Mouse (Mus musculus) T-helper 2 cell (primary cell): ENCODE data around the gene Sh2d4b.

Source experiments
- in situ Hi-C: fragments of 300-600 bp; cut with MboI, MseI; formaldehyde crosslinking; loops from one replicate; pipeline ENCODE4 v1.15.1; 2025; ENCODE audit warnings: high pct_unique_total_duplicates

Gene Sh2d4b

DNA sequence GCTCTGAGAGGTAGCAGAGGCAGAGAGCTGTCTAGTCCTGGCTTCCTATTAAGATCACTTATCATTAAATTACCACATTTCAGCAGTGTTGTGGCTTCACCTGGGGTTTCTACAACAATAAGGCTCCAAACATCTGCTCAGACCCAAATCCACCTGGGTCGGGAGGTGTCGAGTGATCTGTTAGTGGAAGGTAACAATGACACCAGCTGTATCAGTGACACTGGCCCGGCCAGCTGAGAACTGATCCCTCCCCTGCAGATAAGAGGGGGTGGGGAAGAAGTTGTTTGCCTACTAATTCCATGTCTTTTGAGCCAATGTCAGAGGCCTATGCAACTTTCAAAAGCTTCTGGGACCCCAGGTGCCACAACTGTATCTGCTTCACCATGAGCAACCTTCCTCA lies at the start of gene Sh2d4b:
Gene Sh2d4b (minus strand): TSS at position 71 of the 400 bp plus-strand sequence.
- in situ Hi-C loops = no loop called here

GRCm38 (mm10) chr14:40942429-40942828 lies 49.4 kb upstream of the Sh2d4b start:
- in situ Hi-C loops = no loop called here

GRCm38 (mm10) chr14:40938380-40938987 lies 45.4 kb upstream of the Sh2d4b start:
- in situ Hi-C loops = no loop called here

DNA sequence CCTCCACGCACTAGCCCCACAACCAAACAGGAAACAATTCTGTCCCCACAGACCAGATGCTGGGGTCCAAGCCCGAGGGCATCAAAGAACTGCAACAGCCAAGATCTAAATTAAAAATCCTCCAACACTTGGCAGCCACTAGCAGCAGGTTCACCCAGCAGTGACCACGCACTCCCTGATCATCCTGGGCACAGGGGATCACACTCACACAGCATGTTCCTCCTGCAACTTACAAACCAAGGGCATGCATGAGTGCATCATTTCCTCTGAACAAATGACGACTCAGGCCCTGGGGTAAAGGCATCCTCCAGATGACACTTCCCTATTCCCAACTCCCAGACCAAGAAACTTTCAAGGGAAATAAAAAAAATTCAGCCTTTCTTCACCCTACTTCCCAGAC lies 44.0 kb upstream of the Sh2d4b start:
- in situ Hi-C loops = no loop called here

GRCm38 (mm10) chr14:40935481-40935880 lies 42.4 kb upstream of the Sh2d4b start:
- in situ Hi-C loops = no loop called here

GRCm38 (mm10) chr14:40935054-40935453 lies 42.0 kb upstream of the Sh2d4b start:
- in situ Hi-C loops = no loop called here

DNA sequence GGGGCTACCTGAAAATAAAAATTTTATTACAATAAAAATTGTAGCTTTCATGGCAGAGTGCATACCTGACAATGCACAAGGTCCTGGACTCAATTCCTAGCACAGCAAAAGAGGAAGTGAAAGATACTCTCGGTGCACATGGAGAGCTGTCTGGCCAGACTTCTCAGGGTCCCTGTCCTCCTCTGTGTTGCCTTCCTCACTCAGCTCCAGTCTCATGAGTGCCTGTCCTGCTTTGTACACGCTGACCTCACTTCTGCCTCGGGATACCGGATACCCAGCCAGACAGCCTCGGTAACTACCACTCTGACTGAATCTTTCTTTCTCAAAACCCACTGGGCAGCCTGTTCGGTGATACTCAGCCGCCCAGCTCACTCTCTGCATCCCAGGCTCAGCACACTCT lies 40.3 kb upstream of the Sh2d4b start:
- in situ Hi-C loops = no loop called here

GRCm38 (mm10) chr14:40932225-40932624 lies 39.2 kb upstream of the Sh2d4b start:
- in situ Hi-C loops = no loop called here

DNA sequence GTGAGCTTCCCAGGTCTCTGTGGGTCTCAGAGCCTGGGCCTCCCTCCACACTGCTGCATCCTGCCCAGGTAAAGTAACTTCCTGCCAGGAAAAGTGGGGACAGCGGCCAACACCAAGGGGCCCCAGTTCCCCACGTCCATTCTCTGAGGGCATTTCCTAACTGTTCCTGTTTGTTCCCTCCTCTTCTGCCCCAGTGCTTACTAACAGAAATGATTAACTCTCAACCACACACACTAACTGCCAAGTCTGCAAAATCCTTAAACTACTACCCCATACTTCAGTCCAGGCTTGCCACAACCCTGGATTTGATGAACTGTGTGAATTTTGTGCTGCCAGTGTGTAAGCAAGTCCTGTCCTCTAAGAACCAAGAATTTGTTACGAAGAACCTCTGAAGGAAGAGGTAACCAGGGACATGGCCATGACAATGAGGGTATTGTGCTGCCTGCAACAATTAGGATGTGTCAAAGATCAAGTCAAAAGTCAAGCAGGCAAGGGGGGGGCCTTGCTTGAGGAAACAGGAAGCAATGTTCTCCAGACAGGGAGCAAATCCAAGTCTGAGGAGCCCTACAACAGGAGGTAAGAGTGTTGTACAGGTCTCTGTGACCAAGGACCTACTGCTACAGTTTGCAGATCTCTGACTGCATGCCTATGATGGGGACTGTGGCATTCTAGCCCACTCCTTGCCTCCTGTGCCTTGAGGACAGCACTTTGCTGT lies 38.2 kb upstream of the Sh2d4b start:
- in situ Hi-C loops = no loop called here

DNA sequence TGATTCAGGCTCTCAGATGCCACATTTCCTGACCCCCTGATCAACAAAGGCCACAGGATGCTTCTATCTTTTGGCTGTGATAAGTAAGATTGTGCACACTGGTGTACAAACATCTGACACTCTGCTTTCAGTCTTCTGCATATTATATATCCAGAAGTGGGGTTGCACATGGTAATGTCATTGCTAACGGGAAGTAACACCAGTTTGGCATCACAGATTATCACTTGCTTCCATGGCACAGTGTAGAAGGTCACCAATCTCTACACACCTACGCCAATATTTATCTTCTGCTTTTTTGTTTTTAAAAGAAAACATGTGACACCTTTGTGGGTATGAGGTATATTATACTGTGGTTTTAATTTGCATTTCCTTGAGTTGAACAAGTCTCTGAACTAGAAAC lies 36.9 kb upstream of the Sh2d4b start:
- in situ Hi-C loops = no loop called here

- in situ Hi-C loops = no loop called here
These were observed 35.8 kb upstream of the Sh2d4b start for GRCm38 (mm10) chr14:40928897-40929296.

- in situ Hi-C loops = no loop called here
These were observed 34.0 kb upstream of the Sh2d4b start for GRCm38 (mm10) chr14:40927041-40927440.

- in situ Hi-C loops = loop anchor here (5.0 kb wide), 1 partner anchor 108 kb away; no protein-coding TSS in a partner anchor
These were observed 31.5 kb upstream of the Sh2d4b start for GRCm38 (mm10) chr14:40924378-40925113.

DNA sequence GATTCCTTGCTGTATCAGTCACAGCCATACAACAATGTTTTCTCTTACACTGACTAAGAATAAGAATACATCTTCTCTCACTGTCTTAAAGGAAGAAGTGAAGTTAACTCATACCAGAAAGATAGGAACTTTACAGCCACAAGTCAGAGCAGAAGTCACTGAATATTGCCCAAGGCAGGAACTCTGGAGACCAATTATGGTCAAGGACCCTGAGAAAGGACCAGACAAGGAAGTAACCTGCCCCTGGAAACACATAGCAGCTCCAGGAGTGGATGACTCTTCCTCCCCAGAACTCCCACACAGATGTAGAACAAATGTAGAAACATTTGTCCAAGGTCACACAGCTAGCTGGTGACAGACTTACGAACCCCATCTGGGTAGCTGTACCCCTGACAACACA lies 28.2 kb upstream of the Sh2d4b start:
- in situ Hi-C loops = loop anchor here (5.0 kb wide), 1 partner anchor 111 kb away; no protein-coding TSS in a partner anchor

GRCm38 (mm10) chr14:40919521-40919920 lies 26.5 kb upstream of the Sh2d4b start:
- in situ Hi-C loops = loop anchor here (5.0 kb wide), 1 partner anchor 53 kb away; no protein-coding TSS in a partner anchor

DNA sequence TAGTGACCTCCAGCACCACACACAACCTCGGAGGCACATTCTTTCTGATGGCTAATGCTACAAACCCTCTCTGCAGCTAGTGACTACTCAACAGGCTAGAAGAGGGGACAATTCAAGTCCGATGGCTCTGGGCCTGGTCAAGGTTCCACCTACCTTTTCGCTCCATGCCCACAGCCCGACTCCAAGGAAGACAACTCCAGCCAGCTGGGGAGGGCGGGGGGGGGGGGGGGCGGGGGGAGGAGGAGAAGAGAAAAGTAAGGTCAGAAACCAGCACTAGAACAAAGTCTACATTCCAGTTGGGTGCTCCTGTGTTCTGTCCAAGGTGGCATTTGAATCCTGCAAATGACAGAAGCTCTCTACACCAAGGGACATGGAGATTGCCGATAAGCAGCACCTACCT lies 25.4 kb upstream of the Sh2d4b start:
- in situ Hi-C loops = loop anchor here (5.0 kb wide), 1 partner anchor 54 kb away; no protein-coding TSS in a partner anchor

DNA sequence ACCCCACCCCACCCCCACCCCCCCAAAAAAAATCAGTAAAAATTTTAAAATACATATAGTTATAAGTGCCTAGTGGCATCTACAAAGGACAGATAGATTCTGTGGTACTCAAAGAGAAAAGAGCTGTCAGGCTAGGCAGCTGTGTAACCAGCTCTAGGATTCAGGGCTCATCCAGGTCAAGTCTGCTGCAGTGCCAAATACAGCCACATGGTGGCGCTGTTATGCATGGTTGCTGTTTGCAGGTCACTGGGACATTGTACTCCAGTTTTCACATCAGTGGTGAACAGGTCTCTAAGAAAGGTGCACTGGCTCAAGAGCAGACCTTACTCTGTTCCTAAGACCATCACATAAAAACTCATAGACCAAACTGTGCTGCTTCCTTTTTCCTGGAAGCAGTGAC lies 24.6 kb upstream of the Sh2d4b start:
- in situ Hi-C loops = loop anchor here (5.0 kb wide), 1 partner anchor 55 kb away; no protein-coding TSS in a partner anchor

DNA sequence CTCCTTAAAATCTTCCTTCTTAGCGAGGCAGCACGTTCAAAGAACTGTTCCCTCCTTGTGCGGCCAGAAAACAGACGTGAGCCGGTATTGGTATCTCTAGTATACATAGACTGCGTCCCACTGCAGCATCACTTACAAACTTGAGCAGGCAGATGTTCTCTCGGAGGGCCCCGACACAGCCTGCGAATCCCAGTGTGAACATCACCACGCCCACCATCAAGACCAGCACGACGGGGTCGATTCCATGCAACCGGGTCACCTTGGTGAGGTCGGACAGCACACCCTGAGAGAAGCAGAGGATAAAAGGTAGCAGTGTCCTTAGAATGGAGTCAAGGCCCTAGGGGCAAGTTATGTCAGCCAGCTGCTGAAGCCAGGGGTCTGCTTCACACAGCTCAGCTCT lies 23.6 kb upstream of the Sh2d4b start:
- in situ Hi-C loops = loop anchor here (5.0 kb wide), 1 partner anchor 56 kb away; no protein-coding TSS in a partner anchor

- in situ Hi-C loops = loop anchor here (5.0 kb wide), 1 partner anchor 56 kb away; no protein-coding TSS in a partner anchor
These were observed 22.8 kb upstream of the Sh2d4b start for GRCm38 (mm10) chr14:40915838-40916237.

DNA sequence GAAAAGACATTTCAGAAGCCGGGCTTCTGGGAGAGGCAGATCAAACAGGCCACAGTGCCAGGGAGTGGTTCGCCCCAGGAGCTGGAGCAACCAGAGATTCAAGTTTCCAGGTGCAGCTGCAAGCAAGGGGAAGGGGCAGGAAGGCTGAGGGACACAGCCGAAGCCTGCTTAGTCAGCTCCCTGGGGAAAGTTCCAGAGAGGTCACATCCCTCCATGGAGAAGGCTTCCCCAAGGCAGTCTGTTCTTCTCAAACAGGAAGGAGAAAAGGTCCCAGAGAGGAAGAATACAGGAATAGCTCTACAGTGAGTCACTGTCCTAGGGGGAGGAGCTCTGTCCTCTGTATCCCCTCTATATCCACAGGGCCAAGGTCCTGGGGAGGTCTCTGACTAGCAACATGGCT lies 21.6 kb upstream of the Sh2d4b start:
- in situ Hi-C loops = loop anchor here (5.0 kb wide), 1 partner anchor 58 kb away; no protein-coding TSS in a partner anchor

DNA sequence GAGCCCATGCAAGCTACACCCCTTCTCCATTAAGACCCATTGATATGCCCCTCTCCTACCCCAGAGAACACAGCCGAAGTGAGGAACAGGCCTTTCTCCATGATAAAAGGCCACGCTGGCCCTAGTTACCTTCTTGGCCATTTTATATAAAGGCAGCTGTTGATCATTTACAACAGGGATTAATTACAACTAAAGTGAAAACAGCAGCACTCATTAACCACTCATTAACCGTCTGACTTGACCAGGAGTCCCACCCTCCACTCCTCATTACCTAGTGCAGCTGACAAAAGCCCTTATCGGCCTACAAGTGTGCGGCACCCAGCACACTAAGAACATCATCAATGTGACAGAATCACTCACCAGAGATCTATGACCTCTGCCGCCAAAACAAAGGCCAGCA lies 20.6 kb upstream of the Sh2d4b start:
- in situ Hi-C loops = no loop called here

DNA sequence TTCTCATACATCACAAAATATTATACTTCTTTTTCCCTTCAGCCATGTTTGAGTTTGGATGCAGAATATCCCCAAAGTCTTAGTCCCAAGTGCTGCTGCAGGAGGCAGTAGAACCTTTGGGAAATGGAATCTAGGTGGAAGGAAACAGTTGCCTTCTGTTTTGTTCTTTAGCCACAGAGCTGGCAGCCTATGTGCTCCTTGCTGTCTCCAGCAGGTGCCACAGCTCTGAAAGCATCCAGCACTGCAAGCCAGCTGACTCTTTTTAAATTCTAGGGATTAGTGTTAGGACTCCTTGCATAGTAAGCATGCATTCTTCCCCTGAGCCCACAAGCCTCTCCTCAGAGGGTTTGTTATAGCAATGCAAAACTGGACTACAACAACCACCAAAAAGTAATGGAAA lies 18.5 kb upstream of the Sh2d4b start:
- in situ Hi-C loops = no loop called here
